Mouse (Mus musculus) kidney, adult 18-20 months (tissue): ENCODE results near the gene Tmem116.

Source experiments
- DNase-seq: peaks from one replicate; pipeline ENCODE4 v3.0.0; 2021

Gene Tmem116

DNA sequence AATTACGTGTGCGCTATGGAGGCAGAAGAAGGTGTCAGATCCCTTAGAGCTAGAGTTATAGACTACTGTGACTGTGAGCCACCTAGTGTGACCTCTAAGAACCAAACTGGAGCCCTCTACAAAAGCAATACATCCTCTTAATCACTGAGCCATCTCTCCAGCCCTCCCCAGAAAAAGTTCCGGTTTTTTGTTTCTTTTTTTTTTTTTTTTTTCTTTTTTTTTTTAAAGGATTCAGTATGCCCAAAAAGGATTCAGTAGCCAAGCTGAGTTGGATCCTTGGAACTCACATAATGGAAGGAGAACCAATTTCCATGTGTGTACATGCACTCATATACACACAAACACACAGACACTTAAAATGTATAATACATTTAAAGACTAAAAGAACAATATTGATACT lies 91.7 kb downstream of the Tmem116 start:
- no peak for DNase-seq

DNA sequence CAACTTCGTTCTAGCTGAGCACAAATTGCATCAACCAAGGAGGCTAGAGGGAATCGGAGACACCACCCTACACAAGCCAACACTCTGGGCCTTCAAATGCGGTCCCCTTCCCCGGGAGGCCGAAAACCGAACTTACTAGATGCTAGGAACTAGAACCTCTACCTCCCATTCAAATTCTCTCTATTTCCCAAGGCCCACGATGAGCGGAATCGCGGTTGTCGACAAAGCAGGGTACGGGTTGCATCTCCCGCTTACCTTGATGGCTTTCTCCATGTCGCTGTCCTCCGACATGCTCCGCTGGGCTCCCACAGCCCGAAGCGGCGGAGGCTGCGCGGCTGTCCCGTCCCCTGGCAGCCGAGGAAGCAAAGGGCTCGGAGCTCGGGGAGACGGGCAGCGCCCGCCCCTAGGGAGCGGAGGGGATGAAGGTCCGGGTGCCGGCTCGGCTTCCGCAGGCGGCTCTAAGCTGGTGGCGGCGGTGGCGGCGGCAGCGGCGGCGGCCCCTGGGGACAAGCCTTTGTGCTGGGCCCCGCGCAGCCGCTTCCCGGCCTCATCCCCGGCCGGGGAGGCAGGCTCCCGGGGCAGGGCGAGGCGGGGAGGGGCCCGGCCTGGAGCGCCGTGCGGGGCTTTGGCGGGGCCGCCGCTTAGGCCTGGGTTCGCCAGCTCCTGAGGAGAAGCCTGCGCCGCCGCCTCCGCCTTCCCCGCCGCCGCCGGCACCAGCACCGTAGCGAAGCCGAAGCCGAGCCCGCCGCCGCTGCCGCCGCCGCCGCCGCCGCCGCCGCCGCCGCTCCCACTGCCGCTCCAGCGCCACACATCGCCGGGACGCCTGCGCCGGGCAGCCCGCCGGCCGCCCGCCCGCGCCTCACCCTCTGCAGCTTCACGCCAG lies 93.5 kb downstream of the Tmem116 start, which contains the start of the genes Adam1a and Gm42878:
Adam1a (minus strand) TSS at position 573 of the 883 bp plus-strand sequence.
Gm42878 (minus strand) TSS at position 573 of the 883 bp plus-strand sequence.
- peak; percentile 56 for DNase-seq

DNA sequence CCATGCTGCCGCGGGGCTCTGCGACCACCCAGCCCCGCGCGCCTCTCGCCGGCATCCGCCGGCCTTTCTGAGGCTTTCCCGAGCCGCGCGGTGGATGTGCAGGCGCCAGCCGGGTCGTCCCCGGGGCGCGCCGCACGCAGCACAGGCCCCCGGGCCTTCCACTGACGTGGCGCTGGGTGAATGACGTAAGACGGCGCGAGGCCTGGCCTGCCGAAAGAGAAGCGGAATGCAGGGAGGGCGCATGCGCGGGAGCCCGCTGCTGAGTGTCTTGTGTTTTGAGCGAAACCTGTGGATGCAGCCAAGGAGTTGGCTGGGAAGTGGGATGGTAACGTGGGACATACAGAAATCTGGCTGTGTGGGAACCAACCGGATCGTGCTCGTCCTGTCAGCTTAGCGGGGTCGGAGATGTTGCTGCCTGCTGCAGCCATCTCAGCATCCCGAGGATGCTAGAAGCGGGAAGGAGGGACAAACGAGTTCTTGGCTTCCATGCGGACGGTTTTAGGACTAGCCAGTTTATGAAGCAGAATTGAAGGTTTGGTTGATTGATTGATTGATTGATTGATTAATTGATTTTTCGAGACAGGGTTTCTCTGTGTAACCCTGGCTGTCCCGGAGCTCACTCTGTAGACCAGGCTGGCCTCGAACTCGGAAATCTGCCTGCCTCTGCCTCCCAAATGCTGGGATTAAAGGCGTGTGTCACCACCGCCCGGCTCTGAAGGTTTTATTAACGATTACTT lies 94.3 kb downstream of the Tmem116 start, which contains the start of gene Mapkapk5:
Mapkapk5 (minus strand) TSS at position 113 of the 737 bp plus-strand sequence.
- peak; percentile 98 for DNase-seq

DNA sequence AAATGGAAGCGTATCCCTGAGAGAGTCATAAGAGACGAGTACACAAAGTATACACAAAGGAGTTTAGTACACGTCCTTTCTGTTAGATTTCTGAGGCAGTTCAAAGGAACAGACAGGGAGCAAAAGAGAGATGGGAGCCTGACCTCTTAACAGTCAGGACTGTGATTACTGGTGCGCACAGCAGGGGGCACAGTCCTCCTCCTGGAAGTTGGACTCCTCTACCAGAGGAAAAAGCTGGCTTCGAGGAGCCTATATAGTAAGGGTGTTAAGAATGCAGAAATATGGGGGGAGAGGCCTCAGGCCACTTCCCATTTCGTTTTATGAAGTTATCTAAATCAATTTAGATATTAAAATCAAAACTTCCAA lies 94.8 kb downstream of the Tmem116 start:
- peak; percentile 66 for DNase-seq

DNA sequence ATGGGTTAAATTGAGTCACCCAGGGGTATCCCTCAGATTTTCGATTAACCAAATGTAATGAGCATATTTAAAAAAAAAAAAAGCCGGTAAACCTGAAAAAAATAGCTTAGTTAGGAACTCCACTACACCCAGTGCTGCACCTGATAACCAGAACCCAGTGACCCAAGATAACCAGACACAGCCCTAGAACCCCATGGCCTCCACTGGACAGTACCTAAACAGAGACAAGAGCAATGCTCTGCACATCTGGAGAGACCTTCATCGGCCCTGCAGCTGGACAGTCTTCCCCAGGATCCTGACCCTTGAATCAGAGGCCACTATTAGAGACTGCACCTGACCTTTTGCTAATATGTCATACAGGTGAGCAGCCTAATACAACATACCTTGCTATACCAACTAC lies 95.4 kb downstream of the Tmem116 start:
- no peak for DNase-seq

DNA sequence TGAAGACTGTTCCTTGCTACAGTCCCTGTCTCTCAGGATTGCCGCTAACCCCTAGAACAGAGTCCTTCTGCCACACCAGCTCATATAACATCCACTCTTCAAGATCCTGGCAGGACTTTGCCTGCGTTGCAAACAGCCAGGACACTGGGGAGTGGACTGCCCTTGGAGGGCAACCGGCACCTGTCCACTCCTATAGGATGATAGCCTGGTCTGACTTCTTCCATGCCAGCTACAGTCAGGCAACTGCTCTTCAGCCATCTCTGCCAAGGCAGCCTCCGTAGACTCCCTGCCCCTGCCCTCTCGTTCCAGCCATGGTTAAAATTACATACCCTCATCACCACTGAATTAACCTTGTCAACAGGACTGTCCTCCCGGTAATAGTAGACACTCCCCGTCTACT lies 97.5 kb downstream of the Tmem116 start:
- DNase-seq: no peak

DNA sequence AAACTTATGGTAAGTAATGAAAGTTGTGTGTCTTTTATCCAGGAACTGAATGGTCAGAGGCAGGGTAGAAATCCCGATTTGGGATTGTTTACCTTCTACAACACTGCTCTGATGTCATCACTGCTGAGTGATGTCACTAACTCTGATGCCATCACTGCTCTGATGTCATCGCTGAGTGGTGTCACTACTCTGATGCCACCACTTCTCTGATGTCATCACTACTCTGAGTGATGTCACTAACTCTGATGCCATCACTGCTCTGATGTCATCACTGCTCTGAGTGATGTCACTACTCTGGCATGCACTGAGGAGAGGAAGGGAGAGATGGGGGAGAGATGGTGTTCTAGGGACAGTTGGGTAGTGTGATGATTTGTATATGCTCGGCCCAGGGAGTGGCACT lies 110.7 kb downstream of the Tmem116 start:
- no peak for DNase-seq

DNA sequence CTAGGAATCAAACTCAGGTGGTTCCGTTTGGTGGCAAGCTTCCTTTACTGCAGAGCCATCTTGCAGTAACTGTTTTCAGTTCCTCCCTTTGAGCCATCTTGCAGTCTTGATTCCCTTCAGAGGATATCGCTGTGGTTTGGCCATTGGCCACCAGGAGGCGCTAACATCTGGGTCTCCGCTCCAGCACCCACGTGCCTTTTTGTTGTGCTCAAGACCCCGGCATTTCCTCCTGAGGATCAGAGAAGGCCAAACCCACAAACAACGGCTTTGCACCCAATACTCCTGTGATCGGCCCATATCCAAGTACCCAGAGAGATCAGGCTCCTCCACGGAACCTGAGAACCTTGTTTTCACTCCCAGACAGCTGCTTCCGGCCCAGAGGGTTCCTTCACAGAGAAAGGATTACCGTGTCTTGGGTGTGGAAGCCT lies 112.8 kb downstream of the Tmem116 start:
- DNase-seq: peak; percentile 89

DNA sequence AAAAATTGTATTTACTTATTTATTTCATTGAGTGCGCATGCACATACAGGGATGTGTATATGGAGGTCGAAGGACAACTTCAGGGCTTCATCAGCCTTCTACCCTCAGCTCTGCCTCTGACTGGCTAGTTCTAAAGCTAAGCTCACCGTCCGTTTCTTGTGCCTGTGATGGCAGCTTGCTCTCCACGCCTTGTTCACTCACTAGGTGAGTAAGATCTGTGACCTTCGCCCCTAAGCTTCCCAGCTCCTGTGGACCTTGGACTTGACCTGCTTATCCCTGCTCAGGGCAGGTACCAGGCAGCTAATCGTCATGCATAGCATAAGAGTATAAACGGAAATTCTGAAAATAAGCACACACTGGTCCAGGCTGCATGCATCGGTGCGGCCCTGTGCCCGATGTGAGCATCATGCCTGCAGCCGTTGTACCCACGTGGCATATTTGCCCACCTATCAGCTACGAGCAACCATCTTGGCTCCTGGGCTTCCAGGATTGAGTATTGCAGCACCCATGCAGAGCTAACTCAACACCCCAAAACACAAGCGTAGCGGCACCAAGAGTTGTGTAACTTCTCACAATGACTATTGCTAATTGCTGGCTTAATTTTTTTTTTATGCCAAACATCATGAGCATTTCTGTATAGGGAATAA lies 114.5 kb downstream of the Tmem116 start:
- peak; percentile 66 for DNase-seq

DNA sequence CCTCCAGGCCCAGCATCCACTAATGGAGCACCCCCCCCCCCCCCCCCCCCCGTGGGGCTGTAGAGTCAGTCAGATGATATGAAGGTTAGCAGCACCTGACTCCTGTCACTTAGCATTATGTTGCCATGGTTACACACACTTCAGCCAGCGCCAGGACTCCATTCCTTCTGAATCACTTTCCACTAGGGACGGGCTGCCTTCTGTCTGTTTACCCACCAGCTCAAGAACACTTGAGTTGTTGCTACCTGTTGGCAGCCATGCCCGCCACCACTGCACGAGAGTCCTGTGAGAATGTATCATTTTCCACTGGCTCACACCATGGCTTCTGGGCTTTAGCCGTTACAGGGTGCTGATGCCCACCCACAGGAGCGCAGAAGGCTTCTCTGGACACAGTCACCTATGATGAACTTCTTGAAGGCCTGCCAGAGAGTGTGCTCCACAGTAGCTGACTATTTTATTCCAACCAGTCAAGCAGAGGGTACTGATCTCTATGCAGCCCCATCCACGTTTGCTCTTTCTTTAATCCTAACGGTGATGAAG lies 118.3 kb downstream of the Tmem116 start:
- no peak for DNase-seq

DNA sequence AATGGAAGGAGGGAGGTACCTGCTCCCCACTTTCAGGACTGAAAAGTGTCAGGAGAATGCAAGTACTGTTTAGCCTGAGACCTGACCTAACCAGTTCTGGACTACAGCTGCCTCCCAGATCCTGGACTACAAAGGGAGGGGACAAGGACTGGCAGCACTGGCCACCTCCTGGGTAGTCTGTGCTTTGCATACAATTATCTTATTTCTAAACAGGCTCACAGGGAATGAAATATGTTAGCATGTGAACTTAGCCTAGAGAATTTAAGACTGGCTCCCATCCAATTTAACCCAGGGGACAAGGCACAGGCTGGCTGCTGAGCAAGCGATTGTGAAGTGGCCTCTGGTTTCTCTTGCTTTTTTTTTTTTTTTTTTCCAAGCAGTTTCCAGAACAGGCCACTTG lies 119.1 kb downstream of the Tmem116 start:
- no peak for DNase-seq
